In the genomic region with DNA sequence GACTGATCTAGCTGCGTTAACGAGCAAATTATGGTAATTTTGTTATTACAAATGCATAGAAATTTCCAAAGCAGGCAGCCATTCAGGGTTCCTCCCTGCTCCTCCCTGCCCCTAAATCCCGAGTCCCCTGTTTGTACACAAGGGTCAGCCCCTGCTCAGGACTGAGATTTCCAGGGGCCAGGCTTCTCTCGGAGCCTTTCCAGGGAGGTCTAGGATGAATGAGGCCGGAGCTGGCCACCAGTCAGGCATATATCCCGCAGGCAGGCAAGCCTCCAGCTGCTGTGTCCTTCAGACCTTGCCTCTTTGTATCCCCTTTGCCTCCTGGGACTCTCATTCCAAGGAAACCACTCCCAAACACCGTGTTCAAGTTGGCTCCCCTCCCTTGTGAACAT, we compare ENCODE assay signal across 8 mouse cellular contexts.
A peak's percentile ranks its signal among the peaks of the same experiment; 100 is the strongest.
DNase-seq lines count a peak whose midpoint lies in the region; ATAC-seq lines count a peak whose summit lies in the region.

No protein-coding gene starts in this region.

- H3K27ac ChIP-seq in heart, embryonic 14.5 days (replicated peaks in 1 of 2; ENCODE audit: control insufficient read depth in 1 of 2, insufficient read depth in 1 of 2, low read depth in 2 of 2, low read length in 2 of 2), result no peak overlapping the region
- H3K27ac ChIP-seq in embryonic facial prominence, embryonic 12.5 days, result no peak overlapping the region
- peak overlapping the region; percentile 73 for H3K27ac ChIP-seq in hindbrain, embryonic 15.5 days (replicated peaks)
- peak overlapping the region; percentile 71 for H3K27ac ChIP-seq in midbrain, embryonic 15.5 days

- H3K4me1 ChIP-seq in heart, embryonic 14.5 days (ENCODE audit: control insufficient read depth in 2 of 2, insufficient read depth in 2 of 2, low read length in 2 of 2), result peaks cover 2 to 6% of the 10 kb centered on the region in 2 experiments; a peak in 1 of 4 replicates
- peaks cover 10% of the 10 kb centered on the region for H3K4me1 ChIP-seq in embryonic facial prominence, embryonic 12.5 days
- peaks cover 34% of the 10 kb centered on the region for H3K4me1 ChIP-seq in hindbrain, embryonic 15.5 days (replicated peaks)
- H3K4me1 ChIP-seq in midbrain, embryonic 15.5 days, result peaks cover 16% of the 10 kb centered on the region

- peak overlapping the region; percentile 90 for H3K4me2 ChIP-seq in heart, embryonic 14.5 days (ENCODE audit: low read length)
- H3K4me2 ChIP-seq in embryonic facial prominence, embryonic 12.5 days (replicated peaks), result peak overlapping the region; percentile 90
- peak overlapping the region; percentile 68 for H3K4me2 ChIP-seq in hindbrain, embryonic 15.5 days
- H3K4me2 ChIP-seq in midbrain, embryonic 15.5 days, result peak overlapping the region; percentile 62

- H3K36me3 ChIP-seq in heart, embryonic 14.5 days (ENCODE audit: control insufficient read depth, insufficient read depth, low read length), result no peaks in the 10 kb centered on the region
- H3K36me3 ChIP-seq in embryonic facial prominence, embryonic 12.5 days, result no peaks in the 10 kb centered on the region
- H3K36me3 ChIP-seq in hindbrain, embryonic 15.5 days, result no peaks in the 10 kb centered on the region
- H3K36me3 ChIP-seq in midbrain, embryonic 15.5 days (replicated peaks), result no peaks in the 10 kb centered on the region

- H3K9me3 ChIP-seq in heart, embryonic 14.5 days (ENCODE audit: control insufficient read depth, low read length), result no peaks in the 10 kb centered on the region
- H3K9me3 ChIP-seq in embryonic facial prominence, embryonic 12.5 days, result no peaks in the 10 kb centered on the region
- H3K9me3 ChIP-seq in hindbrain, embryonic 15.5 days, result no peaks in the 10 kb centered on the region
- no peaks in the 10 kb centered on the region for H3K9me3 ChIP-seq in midbrain, embryonic 15.5 days

- peaks cover 24% of the 10 kb centered on the region for H3K27me3 ChIP-seq in heart, embryonic 14.5 days (ENCODE audit: control insufficient read depth, insufficient read depth, low read length)
- peaks cover 9% of the 10 kb centered on the region for H3K27me3 ChIP-seq in embryonic facial prominence, embryonic 12.5 days
- peaks cover 17% of the 10 kb centered on the region for H3K27me3 ChIP-seq in hindbrain, embryonic 15.5 days
- H3K27me3 ChIP-seq in midbrain, embryonic 15.5 days (replicated peaks), result peaks cover 11% of the 10 kb centered on the region

- peak overlapping the region; percentile 44 to 49 for H3K4me3 ChIP-seq in heart, embryonic 14.5 days (ENCODE audit: control insufficient read depth in 1 of 2, insufficient read depth in 1 of 2, low read depth in 1 of 2, low read length in 2 of 2)
- H3K4me3 ChIP-seq in embryonic facial prominence, embryonic 12.5 days, result peak overlapping the region; percentile 42
- no peak overlapping the region for H3K4me3 ChIP-seq in hindbrain, embryonic 15.5 days
- no peak overlapping the region for H3K4me3 ChIP-seq in midbrain, embryonic 15.5 days

- no peak for ATAC-seq in heart, embryonic 14.5 days (ENCODE audit: insufficient number of reproducible peaks, insufficient read depth, low FRiP score, low read depth)
- ATAC-seq in embryonic facial prominence, embryonic 12.5 days (ENCODE audit: insufficient number of reproducible peaks, insufficient read depth, low FRiP score, low TSS enrichment), result no peak
- peak; percentile 40 for ATAC-seq in hindbrain, embryonic 15.5 days (ENCODE audit: low FRiP score, low read depth)
- peak; percentile 40 for ATAC-seq in midbrain, embryonic 15.5 days (replicated peaks)

- WGBS in heart, embryonic 14.5 days, result 11% methylated on average over 7 of the region's 7 CpGs
- 5% methylated on average over 7 of the region's 7 CpGs for WGBS in embryonic facial prominence, embryonic 12.5 days
- WGBS in hindbrain, embryonic 15.5 days, result 3% methylated on average over 7 of the region's 7 CpGs
- WGBS in midbrain, embryonic 15.5 days, result 5% methylated on average over 7 of the region's 7 CpGs

- H3K9ac ChIP-seq in heart, embryonic 14.5 days (ENCODE audit: low read length), result peak overlapping the region; percentile 67; the same call in 1 of the 2 replicates
- peak overlapping the region; percentile 69 for H3K9ac ChIP-seq in embryonic facial prominence, embryonic 12.5 days
- H3K9ac ChIP-seq in hindbrain, embryonic 15.5 days, result no peak overlapping the region
- no peak overlapping the region for H3K9ac ChIP-seq in midbrain, embryonic 15.5 days

- DNase-seq in heart, adult 9 months (ENCODE audit: low spot score in 2 of 2), result no peak
- DNase-seq in cerebellum, postnatal 14 days, result no peak
- no peak for DNase-seq in frontal cortex, postnatal 14 days (ENCODE audit: low spot score in 2 of 2)
- no peak for DNase-seq in spleen, postnatal 36 days (ENCODE audit: low spot score in 2 of 2)

Comparison
In these comparisons a context has a peak if more than half of its experiments do, and no peak if none do; other contexts are left out.
1. ATAC-seq: peak in hindbrain, embryonic 15.5 days (single experiment) and midbrain, embryonic 15.5 days (single experiment); none in heart, embryonic 14.5 days (single experiment) and embryonic facial prominence, embryonic 12.5 days (single experiment).
2. H3K27ac ChIP-seq: peak in hindbrain, embryonic 15.5 days (single experiment) and midbrain, embryonic 15.5 days (single experiment); none in heart, embryonic 14.5 days (0 of 2) and embryonic facial prominence, embryonic 12.5 days (single experiment).
3. H3K4me3 ChIP-seq: peak in heart, embryonic 14.5 days (2 of 2) and embryonic facial prominence, embryonic 12.5 days (single experiment); none in hindbrain, embryonic 15.5 days (single experiment) and midbrain, embryonic 15.5 days (single experiment).
4. H3K9ac ChIP-seq: peak in heart, embryonic 14.5 days (single experiment) and embryonic facial prominence, embryonic 12.5 days (single experiment); none in hindbrain, embryonic 15.5 days (single experiment) and midbrain, embryonic 15.5 days (single experiment).
5. Peak in every context shown above with its lines, with median percentiles within 50 percentile points of each other: H3K4me2 ChIP-seq.